Mouse (Mus musculus): ENCODE data around the gene Krt6a. TPM values are rescaled to one million over a fixed set of nuclear protein-coding genes. Genes with fewer than 3 reads are reported as not detected.

Krt6a gene
- polyA plus RNA-seq (2012; rRNA removed) = 10.0 and 18.7 TPM in 2 replicates

GRCm38 (mm10) chr15:101694207-101694606 lies at the start of gene Krt6a:
Krt6a (minus strand) TSS chr15:101694307.

GRCm38 (mm10) chr15:101742711-101743110 lies 48.6 kb upstream of the Krt6a start, which contains the start of gene Krt71:
Krt71 (minus strand) TSS chr15:101743109.

GRCm38 (mm10) chr15:101712720-101713119 lies 18.6 kb upstream of the Krt6a start, which contains the start of gene Krt5:
Krt5 (minus strand) TSS chr15:101712898.

GRCm38 (mm10) chr15:101680187-101680586 lies 13.9 kb downstream of the Krt6a start, which contains the start of gene Krt6b:
Krt6b (minus strand) TSS chr15:101680287.

GRCm38 (mm10) chr15:101647280-101647679 lies 46.8 kb downstream of the Krt6a start, which contains the start of gene Gm5478:
Gm5478 (minus strand) TSS chr15:101647380.

Other genes with a start within 250 kb of the Krt6a start
- not detected in 2 replicates for gene Krt88, start 246.6 kb downstream of the Krt6a start, polyA plus RNA-seq (2012; rRNA removed)
- gene Krt81, start 230.6 kb downstream of the Krt6a start, polyA plus RNA-seq (2012; rRNA removed) = not detected in 2 replicates
- gene Krt86, start 220.8 kb downstream of the Krt6a start, polyA plus RNA-seq (2012; rRNA removed) = 0.08 TPM in 1 of 2 replicates, not detected in the other
- gene Krt83, start 202.8 kb downstream of the Krt6a start, polyA plus RNA-seq (2012; rRNA removed) = 0.15 TPM in 1 of 2 replicates, not detected in the other
- not detected in 2 replicates for gene Gm49425, start 177.0 kb downstream of the Krt6a start, polyA plus RNA-seq (2012; rRNA removed)
- gene Krt84, start 161.5 kb downstream of the Krt6a start, polyA plus RNA-seq (2012; rRNA removed) = 0.26 and 0.28 TPM in 2 replicates
- gene Krt82, start 143.6 kb downstream of the Krt6a start, polyA plus RNA-seq (2012; rRNA removed) = not detected in 2 replicates
- gene Krt90, start 131.4 kb downstream of the Krt6a start, polyA plus RNA-seq (2012; rRNA removed) = 0.11 and 0.24 TPM in 2 replicates
- 0.73 and 0.98 TPM in 2 replicates for gene Krt75, start 120.4 kb downstream of the Krt6a start, polyA plus RNA-seq (2012; rRNA removed)
- gene Gm5414, start 66.1 kb downstream of the Krt6a start, polyA plus RNA-seq (2012; rRNA removed) = not detected in 2 replicates
- gene Gm5478, start 46.9 kb downstream of the Krt6a start, polyA plus RNA-seq (2012; rRNA removed) = not detected in 2 replicates
- gene Krt6b, start 14.0 kb downstream of the Krt6a start, polyA plus RNA-seq (2012; rRNA removed) = 22.6 and 22.8 TPM in 2 replicates
- 106 and 147 TPM in 2 replicates for gene Krt5, start 18.6 kb upstream of the Krt6a start, polyA plus RNA-seq (2012; rRNA removed)
- not detected in 2 replicates for gene Krt71, start 48.8 kb upstream of the Krt6a start, polyA plus RNA-seq (2012; rRNA removed)
- gene Krt72, start 92.2 kb upstream of the Krt6a start, polyA plus RNA-seq (2012; rRNA removed) = not detected in 2 replicates
- not detected in 2 replicates for gene Krt73, start 108.0 kb upstream of the Krt6a start, polyA plus RNA-seq (2012; rRNA removed)
- gene Krt2, start 123.9 kb upstream of the Krt6a start, polyA plus RNA-seq (2012; rRNA removed) = not detected in 2 replicates
- gene Krt1, start 156.5 kb upstream of the Krt6a start, polyA plus RNA-seq (2012; rRNA removed) = 315 and 333 TPM in 2 replicates
- gene Krt77, start 175.4 kb upstream of the Krt6a start, polyA plus RNA-seq (2012; rRNA removed) = 0.04 and 0.05 TPM in 2 replicates
- 0.50 and 0.67 TPM in 2 replicates for gene Krt76, start 198.6 kb upstream of the Krt6a start, polyA plus RNA-seq (2012; rRNA removed)
- 456 and 601 TPM in 2 replicates for gene Krt4, start 230.4 kb upstream of the Krt6a start, polyA plus RNA-seq (2012; rRNA removed)
- gene Krt79, start 246.0 kb upstream of the Krt6a start, polyA plus RNA-seq (2012; rRNA removed) = 3.8 and 3.9 TPM in 2 replicates